Mouse (Mus musculus) megakaryocyte progenitor cell, adult 5-6 weeks (primary cell): ENCODE data around the gene Hsp90ab1. TPM values are rescaled to one million over a fixed set of nuclear protein-coding genes. Genes with fewer than 3 reads are reported as not detected.

Experiments used
- ATAC-seq: replicated peaks from 2 replicates; pipeline ENCODE4 v1.8.0; 2016; ENCODE audit warnings: mild to moderate bottlenecking, moderate TSS enrichment, inconsistent platforms; ENCODE audit not compliant: poor library complexity
- total RNA-seq, 2 experiments: library from RNA; stranded (forward) in 1 of 2; stranded (reverse) in 1 of 2; fragments of 157-497, 149-512 nt in 1 of 2; fragments of 200-1000 nt in 1 of 2; gene quantifications; 2 replicates each; pipeline versions ENCODE4 v1.2.3 to v1.2.4; 2015 to 2017

Hsp90ab1 gene
- total RNA-seq, 2 experiments from 2014 or later = 1,324 to 2,380 TPM

GRCm38 (mm10) chr17:45581567-45581983 is 8.5 kb upstream of the Hsp90ab1 start:
- ATAC-seq = peak; percentile 56

- ATAC-seq = no peak
Observed at GRCm38 (mm10) chr17:45580958-45581477, 7.9 kb upstream of the Hsp90ab1 start.

- ATAC-seq = no peak
Observed at GRCm38 (mm10) chr17:45579554-45579953, 6.5 kb upstream of the Hsp90ab1 start.

GRCm38 (mm10) chr17:45578843-45579242 is 5.8 kb upstream of the Hsp90ab1 start:
- 0 out of 2 replicates have a peak, but pooled peaks have one; percentile 10 for ATAC-seq

- ATAC-seq = 0 out of 2 replicates have a peak, but pooled peaks have one; percentile 7
Observed at GRCm38 (mm10) chr17:45578242-45578641, 5.2 kb upstream of the Hsp90ab1 start.

GRCm38 (mm10) chr17:45575123-45575897 is 2.2 kb upstream of the Hsp90ab1 start:
- ATAC-seq = no peak

GRCm38 (mm10) chr17:45574129-45574761 is 1.2 kb upstream of the Hsp90ab1 start:
- peak; percentile 21 for ATAC-seq

- peak; percentile 59 for ATAC-seq
Observed at GRCm38 (mm10) chr17:45573780-45574123, 681 bp upstream of the Hsp90ab1 start.

GRCm38 (mm10) chr17:45572103-45573086 is 676 bp downstream of the Hsp90ab1 start:
- peak; percentile 38 for ATAC-seq

GRCm38 (mm10) chr17:45569999-45570398 is 3.1 kb downstream of the Hsp90ab1 start:
- ATAC-seq = no peak

GRCm38 (mm10) chr17:45568990-45569389 is 4.1 kb downstream of the Hsp90ab1 start:
- no peak for ATAC-seq

GRCm38 (mm10) chr17:45567162-45567601 is 5.9 kb downstream of the Hsp90ab1 start:
- peak; percentile 11; the same call in 1 of the 2 replicates for ATAC-seq

GRCm38 (mm10) chr17:45566360-45567161 is 6.5 kb downstream of the Hsp90ab1 start:
- ATAC-seq = peak; percentile 5; the same call in 1 of the 2 replicates

- ATAC-seq = no peak
Observed at GRCm38 (mm10) chr17:45566031-45566359, 7.1 kb downstream of the Hsp90ab1 start.

GRCm38 (mm10) chr17:45565103-45565502 is 8.0 kb downstream of the Hsp90ab1 start:
- no peak for ATAC-seq

GRCm38 (mm10) chr17:45564531-45565084 is 8.5 kb downstream of the Hsp90ab1 start:
- no peak; the same call in 1 of the 2 replicates for ATAC-seq

GRCm38 (mm10) chr17:45563655-45564530 is 9.2 kb downstream of the Hsp90ab1 start, which contains the start of gene Slc35b2:
Slc35b2 (plus strand) TSS chr17:45563874.
- ATAC-seq = peak; percentile 83

GRCm38 (mm10) chr17:45563216-45563615 is 9.9 kb downstream of the Hsp90ab1 start:
- ATAC-seq = no peak
